Mouse (Mus musculus) heart, adult 2 months (tissue): Measurements from ENCODE around the gene Tom1.

ENCODE experiments used
- CTCF ChIP-seq: fragments of 200-600 bp; IDR thresholded peaks from 2 replicates; pipeline ENCODE4 v1.8.1; 2022; ENCODE audit warnings: antibody characterized with exemption, mild to moderate bottlenecking, moderate library complexity
- EP300 ChIP-seq: fragments of 200-500 bp; IDR thresholded peaks from 2 replicates; pipeline ENCODE4 v1.6.1; 2011; ENCODE audit warnings: low read depth, low read length, control low read depth; ENCODE audit not compliant: insufficient read depth
- POLR2A ChIP-seq: fragments of 200-500 bp; IDR thresholded peaks from 2 replicates; pipeline ENCODE4 v1.6.1; 2011; ENCODE audit warnings: mild to moderate bottlenecking, low read depth, low read length, control low read depth; ENCODE audit not compliant: insufficient read depth

DNA sequence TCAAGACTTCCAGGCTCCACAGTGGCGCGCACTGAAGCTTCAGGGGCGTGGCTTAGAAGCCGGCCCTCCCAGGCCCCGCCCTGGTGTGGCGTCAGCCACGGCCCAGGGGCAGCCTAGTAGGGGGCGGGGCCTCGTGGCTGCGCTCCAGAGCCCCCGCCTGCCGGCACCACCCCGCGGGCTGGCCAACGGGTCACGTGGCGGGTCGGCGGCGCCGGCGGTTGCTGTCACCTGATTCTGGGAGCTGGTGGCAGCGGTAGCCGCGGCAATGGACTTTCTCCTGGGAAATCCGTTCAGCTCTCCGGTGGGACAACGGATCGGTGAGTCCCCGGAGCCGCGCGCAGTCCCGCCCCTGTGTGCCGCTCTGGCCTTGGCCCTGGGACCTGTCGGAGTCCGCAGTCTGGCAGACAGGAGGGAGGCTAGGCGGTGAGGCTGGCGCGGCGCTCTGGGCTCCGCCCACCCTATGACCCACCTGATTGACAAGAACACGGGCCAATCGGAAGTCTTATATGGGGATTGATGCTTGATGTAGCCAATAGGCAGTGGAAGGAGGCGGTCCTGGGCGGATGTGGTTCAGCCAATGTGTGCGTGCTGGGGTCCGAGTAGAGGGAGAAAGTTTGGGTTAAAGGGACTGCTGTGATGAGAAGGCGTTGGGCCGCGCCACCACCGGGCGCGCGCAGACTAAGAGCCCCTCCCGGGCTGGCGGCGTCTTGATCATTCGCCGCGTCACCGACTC is at the start of gene Tom1:
- TF ChIP-seq CTCF (no peak), POLR2A (peak; percentile 59), EP300 (0 out of 2 replicates have a peak, but pooled peaks have one; percentile 33)
